Mouse (Mus musculus) kidney, embryonic 14.5 days (tissue): ENCODE data around the gene D1Ertd622e. TPM values are rescaled to one million over a fixed set of nuclear protein-coding genes. Genes with fewer than 3 reads are reported as not detected.
"Not testable (repeated sequence)": the region's sequence is repeated elsewhere in the genome, so short reads cannot be mapped to it uniquely, and the experiment has no call there.

Experiments
- ATAC-seq: fragments of 200-750 bp; cut with Nextera tagmentation; 2 replicates; pipeline ENCODE4 v1.8.0; 2017; ENCODE audit warnings: moderate number of reproducible peaks, mild to moderate bottlenecking, moderate TSS enrichment, moderate library complexity; ENCODE audit not compliant: low FRiP score, low TSS enrichment
- H3K27ac ChIP-seq: fragments of 300-500 bp; sonication (generic); 2 replicates; pipeline ENCODE4 v1.5.1; 2014; ENCODE audit warnings: low read depth, mild to moderate bottlenecking, low read length, moderate library complexity, mixed read lengths
- H3K27me3 ChIP-seq: fragments of 300-500 bp; sonication (generic); 2 replicates; pipeline ENCODE4 v1.6.1; 2014; ENCODE audit warnings: mild to moderate bottlenecking, low read length; ENCODE audit not compliant: control insufficient read depth, insufficient read depth
- H3K36me3 ChIP-seq: fragments of 300-500 bp; sonication (generic); 2 replicates; pipeline ENCODE4 v1.6.1; 2014; ENCODE audit warnings: low read length, mixed read lengths; ENCODE audit not compliant: control insufficient read depth, insufficient read depth
- H3K4me1 ChIP-seq: fragments of 300-500 bp; sonication (generic); 2 replicates; pipeline ENCODE4 v1.6.1; 2014; ENCODE audit warnings: low read length, mixed read lengths; ENCODE audit not compliant: control insufficient read depth, insufficient read depth
- H3K4me2 ChIP-seq: fragments of 300-500 bp; sonication (generic); replicated peaks from 2 replicates; pipeline ENCODE4 v1.6.1; 2014; ENCODE audit warnings: low read depth, mild to moderate bottlenecking, low read length
- H3K4me3 ChIP-seq: fragments of 300-500 bp; sonication (generic); 2 replicates; pipeline ENCODE4 v1.5.1; 2014; ENCODE audit warnings: mild to moderate bottlenecking, low read length
- H3K9ac ChIP-seq: fragments of 300-500 bp; sonication (generic); 2 replicates; pipeline ENCODE4 v1.6.1; 2014; ENCODE audit warnings: low read depth, mild to moderate bottlenecking, low read length, moderate library complexity
- H3K9me3 ChIP-seq: fragments of 300-500 bp; sonication (generic); 2 replicates; pipeline ENCODE4 v1.6.1; 2016; ENCODE audit warnings: low read length; ENCODE audit not compliant: control insufficient read depth
- WGBS: fragments of 180-500 bp; shearing (Covaris S2); extraction: QIAGEN DNeasy Blood & Tissue Kit; methylation state at CpG from one replicate; pipeline ENCODE4 v1.1.7; 2014; 5-methylcytosine and 5-hydroxymethylcytosine counted together
- polyA plus RNA-seq: library from polyadenylated mRNA; unstranded; fragments of >200 nt; fragmentation: Nextera tagmentation; extraction: Ambion mirVana; gene quantifications from 2 replicates; pipeline ENCODE4 v1.2.1, GENCODE M21; 2014

The D1Ertd622e gene
- polyA plus RNA-seq, 1 experiment from 2014 or later = 22.5 TPM

DNA sequence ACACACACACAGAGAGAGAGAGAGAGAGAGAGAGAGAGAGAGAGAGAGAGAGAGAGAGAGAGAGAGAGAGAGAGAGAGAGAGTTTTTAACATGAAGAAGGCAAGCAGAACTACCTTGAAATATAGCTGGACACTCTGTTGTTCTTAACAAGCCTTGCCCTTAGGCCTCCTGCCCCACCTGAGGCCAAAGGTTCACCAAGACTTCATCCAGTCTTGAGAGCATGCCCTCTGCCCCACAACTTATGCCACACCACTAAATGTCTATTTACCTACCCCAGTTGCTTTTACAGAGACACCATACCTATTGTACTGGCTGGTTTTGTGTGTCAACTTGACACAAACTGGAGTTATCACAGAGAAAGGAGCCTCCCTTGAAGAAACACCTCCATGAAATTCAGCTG is 81.2 kb downstream of the D1Ertd622e start:
- H3K27me3 ChIP-seq, ATAC-seq, H3K36me3 ChIP-seq, H3K4me2 ChIP-seq, H3K27ac ChIP-seq, H3K4me3 ChIP-seq, H3K9me3 ChIP-seq, H3K4me1 ChIP-seq, H3K9ac ChIP-seq: not testable (repeated sequence)

GRCm38 (mm10) chr1:97580270-97580669 is 81.6 kb downstream of the D1Ertd622e start:
- Histone ChIP-seq H3K4me2 (no peak overlapping the region), H3K4me3 (no peak overlapping the region), H3K9ac (no peak overlapping the region), H3K27me3 (no peaks in the 10 kb centered on the region), H3K27ac (no peak overlapping the region), H3K4me1 (no peaks in the 10 kb centered on the region), H3K36me3 (no peaks in the 10 kb centered on the region), H3K9me3 (no peaks in the 10 kb centered on the region)
- no peak for ATAC-seq
- WGBS = 72% methylated on average over 3 of the region's 3 CpGs

DNA sequence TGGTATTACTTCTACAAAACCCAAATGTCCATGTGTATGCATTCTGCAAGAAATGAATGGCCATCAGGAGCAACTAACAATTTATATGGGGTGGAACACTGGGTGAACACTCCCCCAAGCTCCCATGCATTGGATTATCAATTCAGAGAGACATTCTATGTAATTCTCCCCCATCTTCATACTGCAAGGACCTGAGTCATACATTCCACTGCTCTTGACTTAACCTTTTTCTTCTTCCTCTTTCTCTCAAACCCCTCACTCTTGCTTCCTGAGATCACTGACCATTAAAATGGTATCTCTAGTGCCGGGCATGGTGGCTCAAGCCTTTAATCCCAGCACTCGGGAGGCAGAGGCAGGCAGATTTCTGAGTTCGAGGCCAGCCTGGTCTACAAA is 83.9 kb downstream of the D1Ertd622e start:
- Histone ChIP-seq H3K9ac (no peak overlapping the region), H3K27ac (no peak overlapping the region), H3K4me3 (no peak overlapping the region), H3K9me3 (no peaks in the 10 kb centered on the region), H3K4me1 (no peaks in the 10 kb centered on the region), H3K27me3 (no peaks in the 10 kb centered on the region), H3K4me2 (no peak overlapping the region), H3K36me3 (no peaks in the 10 kb centered on the region)
- no peak for ATAC-seq
- 84% methylated on average over 3 of the region's 3 CpGs for WGBS

GRCm38 (mm10) chr1:97577062-97578024 is 84.5 kb downstream of the D1Ertd622e start:
- WGBS = 78% methylated on average over 2 of the region's 2 CpGs
- Histone ChIP-seq H3K4me2 (no peak overlapping the region), H3K27me3 (no peaks in the 10 kb centered on the region), H3K36me3 (no peaks in the 10 kb centered on the region), H3K27ac (no peak overlapping the region), H3K9ac (no peak overlapping the region), H3K4me3 (no peak overlapping the region), H3K9me3 (no peaks in the 10 kb centered on the region), H3K4me1 (no peaks in the 10 kb centered on the region)
- ATAC-seq = no peak

- no peak for ATAC-seq
- no peaks in the 10 kb centered on the region for H3K27me3 ChIP-seq
- no peaks in the 10 kb centered on the region for H3K4me1 ChIP-seq
- 88% methylated on average over 3 of the region's 3 CpGs for WGBS
- H3K4me3 ChIP-seq = no peak overlapping the region
- H3K9ac ChIP-seq = no peak overlapping the region
- no peak overlapping the region for H3K4me2 ChIP-seq
- no peaks in the 10 kb centered on the region for H3K36me3 ChIP-seq
- no peaks in the 10 kb centered on the region for H3K9me3 ChIP-seq
- H3K27ac ChIP-seq = no peak overlapping the region
Measured at GRCm38 (mm10) chr1:97576576-97576975, 85.3 kb downstream of the D1Ertd622e start.

GRCm38 (mm10) chr1:97570814-97571213 is 91.1 kb downstream of the D1Ertd622e start:
- ATAC-seq = no peak
- Histone ChIP-seq H3K27ac (no peak overlapping the region), H3K4me1 (no peaks in the 10 kb centered on the region), H3K36me3 (no peaks in the 10 kb centered on the region), H3K27me3 (no peaks in the 10 kb centered on the region), H3K9me3 (no peaks in the 10 kb centered on the region), H3K9ac (no peak overlapping the region), H3K4me3 (no peak overlapping the region), H3K4me2 (no peak overlapping the region)
- whole genome bisulfite sequencing = 77% methylated on average over 9 of the region's 9 CpGs

DNA sequence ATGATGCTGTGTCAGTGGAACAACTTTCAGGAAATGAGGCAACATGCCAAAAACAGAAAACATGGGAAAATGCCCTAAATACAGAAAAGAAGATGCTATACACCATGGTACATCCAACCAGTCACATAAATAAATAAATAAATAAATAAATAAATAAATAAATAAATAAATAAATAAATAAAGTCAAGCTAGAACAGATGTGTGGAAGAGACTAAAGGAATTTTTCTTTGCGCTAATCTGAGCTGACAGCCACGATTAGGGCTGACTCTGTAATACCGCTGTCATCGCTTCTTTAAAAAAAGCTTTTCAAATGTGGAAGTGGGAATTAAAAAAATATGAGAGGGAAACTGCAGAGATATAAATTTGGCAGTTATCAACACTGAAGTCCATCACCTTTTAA is 93.9 kb downstream of the D1Ertd622e start:
- no peak overlapping the region for H3K4me2 ChIP-seq
- H3K27ac ChIP-seq = no peak overlapping the region
- no peaks in the 10 kb centered on the region for H3K36me3 ChIP-seq
- no peaks in the 10 kb centered on the region for H3K4me1 ChIP-seq
- 90% methylated on average over 4 of the region's 4 CpGs for WGBS
- no peaks in the 10 kb centered on the region for H3K27me3 ChIP-seq
- no peak for ATAC-seq
- no peak overlapping the region for H3K9ac ChIP-seq
- H3K4me3 ChIP-seq = no peak overlapping the region
- H3K9me3 ChIP-seq = no peaks in the 10 kb centered on the region

- H3K4me2 ChIP-seq = no peak overlapping the region
- H3K4me1 ChIP-seq = no peaks in the 10 kb centered on the region
- no peaks in the 10 kb centered on the region for H3K36me3 ChIP-seq
- ATAC-seq = no peak
- no peaks in the 10 kb centered on the region for H3K27me3 ChIP-seq
- no peak overlapping the region for H3K9ac ChIP-seq
- no peak overlapping the region for H3K27ac ChIP-seq
- 76% methylated on average over 1 of the region's 1 CpGs for WGBS
- H3K4me3 ChIP-seq = no peak overlapping the region
- H3K9me3 ChIP-seq = no peaks in the 10 kb centered on the region
Measured at GRCm38 (mm10) chr1:97564641-97565040, 97.2 kb downstream of the D1Ertd622e start.

DNA sequence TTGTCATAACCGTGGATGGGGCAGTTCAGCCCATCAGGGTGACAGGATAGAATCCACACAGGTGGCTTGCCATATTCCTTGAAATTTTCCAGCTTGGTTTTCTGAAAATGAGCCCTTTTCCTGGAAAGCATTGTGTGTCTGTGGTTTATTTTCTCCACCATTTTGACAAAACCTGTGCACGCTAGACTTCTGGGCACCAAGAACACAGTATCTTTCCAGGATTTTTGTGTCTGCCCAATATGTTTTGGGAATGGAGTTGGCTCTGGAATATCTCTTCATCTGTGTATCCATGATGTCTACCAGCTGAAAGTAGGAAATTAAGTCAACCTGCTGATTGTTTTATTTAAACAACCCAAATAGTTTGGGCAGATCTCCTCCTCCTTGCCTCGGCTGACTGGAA is 99.0 kb downstream of the D1Ertd622e start:
- Histone ChIP-seq H3K4me1 (no peaks in the 10 kb centered on the region), H3K27ac (no peak overlapping the region), H3K27me3 (no peaks in the 10 kb centered on the region), H3K9me3 (no peaks in the 10 kb centered on the region), H3K4me3 (no peak overlapping the region), H3K9ac (no peak overlapping the region), H3K4me2 (no peak overlapping the region), H3K36me3 (no peaks in the 10 kb centered on the region)
- no peak for ATAC-seq
- WGBS = 83% methylated on average over 3 of the region's 3 CpGs
